ENCODE assay signal across 23 mouse cellular contexts in the genomic region with DNA sequence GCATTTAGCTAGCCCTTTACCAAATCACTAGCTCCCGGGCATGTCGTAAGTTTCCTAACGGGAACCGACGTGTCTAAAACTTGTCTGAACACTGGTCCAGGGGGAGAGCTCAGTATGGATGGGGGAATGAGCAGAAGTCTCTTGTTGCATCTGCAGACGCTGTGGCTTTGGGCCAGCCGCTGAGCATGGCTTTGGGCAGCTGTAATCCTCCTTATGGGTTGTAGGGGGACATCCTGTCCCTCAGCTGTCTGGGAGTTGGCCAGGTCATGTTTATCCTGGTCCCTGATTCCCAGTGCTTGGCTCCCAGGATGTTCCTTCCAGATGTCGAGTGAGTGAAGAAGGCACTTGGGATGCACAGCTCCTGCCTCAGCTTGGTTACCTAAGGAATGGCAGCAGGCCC.
"Had no signal": no experiment of that assay in that cellular context is flagged by ENCODE, and none has a peak within 500 bp of the region (broad histone marks: within the 10 kb centered on the region; RNA-seq: fewer than 3 reads in every experiment).

No protein-coding gene starts in this region.

- H3K27ac ChIP-seq: kidney, postnatal 0 days; left cerebral cortex, adult 2 months; limb, embryonic 10.5 days; limb, embryonic 13.5 days; liver, embryonic 12.5 days; liver, embryonic 15.5 days; lung, embryonic 15.5 days; midbrain, embryonic 10.5 days; midbrain, embryonic 13.5 days; neural tube, embryonic 13.5 days; stomach, postnatal 0 days had no signal

- H3K4me1 ChIP-seq: liver, embryonic 12.5 days; liver, embryonic 15.5 days; megakaryocyte, embryonic 14.5 days had no signal

- ATAC-seq: liver, embryonic 12.5 days; midbrain, embryonic 13.5 days; midbrain, embryonic 16.5 days had no signal

- H3K9me3 ChIP-seq: limb, embryonic 10.5 days; liver, embryonic 12.5 days; liver, embryonic 15.5 days; lung, embryonic 15.5 days had no signal

- H3K27me3 ChIP-seq: limb, embryonic 13.5 days; liver, embryonic 12.5 days; liver, embryonic 15.5 days; lung, embryonic 15.5 days; megakaryocyte, embryonic 14.5 days; midbrain, embryonic 13.5 days; neural tube, embryonic 13.5 days had no signal

- H3K4me3 ChIP-seq: left cerebral cortex, adult 2 months; limb, embryonic 10.5 days; limb, embryonic 13.5 days; liver, embryonic 12.5 days; liver, embryonic 15.5 days; lung, embryonic 15.5 days; midbrain, embryonic 10.5 days; midbrain, embryonic 13.5 days; myocyte; neural tube, embryonic 13.5 days had no signal

- H3K36me3 ChIP-seq: limb, embryonic 10.5 days; limb, embryonic 13.5 days; liver, embryonic 12.5 days; liver, embryonic 15.5 days; lung, embryonic 15.5 days; midbrain, embryonic 10.5 days; midbrain, embryonic 13.5 days; neural tube, embryonic 13.5 days had no signal

- DNase-seq: kidney, adult 2 months; kidney, postnatal 36 days; layer of hippocampus, postnatal 36 days; liver; lung, adult 18-20 months; lung, postnatal 10 days; lung, postnatal 36 days; thymus, adult 2 months; thymus, postnatal 25 days had no signal

- H3K4me2 ChIP-seq: limb, embryonic 13.5 days; liver, embryonic 12.5 days; liver, embryonic 15.5 days; lung, embryonic 15.5 days; midbrain, embryonic 13.5 days; neural tube, embryonic 13.5 days had no signal

- H3K9ac ChIP-seq: limb, embryonic 13.5 days; liver, embryonic 12.5 days; liver, embryonic 15.5 days; lung, embryonic 15.5 days; midbrain, embryonic 13.5 days; neural tube, embryonic 13.5 days had no signal
